Mouse (Mus musculus) hindbrain, postnatal 0 days (tissue): ENCODE results near the gene Frrs1l. TPM values are rescaled to one million over a fixed set of nuclear protein-coding genes. Genes with fewer than 3 reads are reported as not detected.
A peak's percentile ranks its signal among the peaks of the same experiment; 100 is the strongest.

Experiments
- ATAC-seq: fragments of 200-750 bp; cut with Nextera tagmentation; 2 replicates; pipeline ENCODE4 v1.8.0; 2017; ENCODE audit warnings: mild to moderate bottlenecking, moderate TSS enrichment, moderate library complexity
- DNase-seq: peaks from one replicate; pipeline ENCODE4 v3.0.0-alpha.2; 2015; ENCODE audit warnings: low spot score
- H3K27ac ChIP-seq: fragments of 300-500 bp; sonication (generic); 2 replicates; pipeline ENCODE4 v1.5.1; 2014; ENCODE audit warnings: mild to moderate bottlenecking
- H3K27me3 ChIP-seq: fragments of 300-500 bp; sonication (generic); 2 replicates; pipeline ENCODE4 v1.6.1; 2014; ENCODE audit warnings: low read length, mixed read lengths; ENCODE audit not compliant: insufficient read depth
- H3K36me3 ChIP-seq: fragments of 300-500 bp; sonication (generic); 2 replicates; pipeline ENCODE4 v1.6.1; 2014; ENCODE audit warnings: low read length, mixed read lengths; ENCODE audit not compliant: insufficient read depth
- H3K4me1 ChIP-seq: fragments of 300-500 bp; sonication (generic); 2 replicates; pipeline ENCODE4 v1.6.1; 2014; ENCODE audit warnings: antibody characterized with exemption, low read length, mixed read lengths; ENCODE audit not compliant: insufficient read depth
- H3K4me2 ChIP-seq: fragments of 300-500 bp; sonication (generic); 2 replicates; pipeline ENCODE4 v1.6.1; 2014; ENCODE audit warnings: low read depth, mild to moderate bottlenecking, low read length, moderate library complexity, mixed read lengths
- H3K4me3 ChIP-seq: fragments of 300-500 bp; sonication (generic); 2 replicates; pipeline ENCODE4 v1.5.1; 2014; ENCODE audit warnings: low read length
- H3K9ac ChIP-seq: fragments of 300-500 bp; sonication (generic); replicated peaks from 2 replicates; pipeline ENCODE4 v1.6.1; 2014; ENCODE audit warnings: mild to moderate bottlenecking, low read length, moderate library complexity, mixed read lengths
- H3K9me3 ChIP-seq: fragments of 300-500 bp; sonication (generic); 2 replicates; pipeline ENCODE4 v1.6.1; 2016; ENCODE audit warnings: low read length, mixed read lengths
- CTCF ChIP-seq: IDR thresholded peaks from 2 replicates; pipeline ENCODE4 v1.5.1; 2016; ENCODE audit warnings: antibody characterized with exemption, control low read depth, low read depth
- WGBS: fragments of 180-500 bp; shearing (Covaris S2); extraction: QIAGEN DNeasy Blood & Tissue Kit; methylation state at CpG from one replicate; pipeline ENCODE4 v1.1.7; 2014; 5-methylcytosine and 5-hydroxymethylcytosine counted together
- polyA plus RNA-seq: library from polyadenylated mRNA; unstranded; fragments of >200 nt; fragmentation: Nextera tagmentation; extraction: Ambion mirVana; gene quantifications from 2 replicates; pipeline ENCODE4 v1.2.1, GENCODE M21; 2015
- total RNA-seq: library from RNA; depleted of rRNA; stranded (reverse); fragments of >200 nt; gene quantifications from 2 replicates; pipeline ENCODE4 v1.2.3, GENCODE M21; 2014

Frrs1l gene
- total and polyA plus RNA-seq, 2 experiments from 2014 or later = 22.5 to 38.1 TPM

- WGBS = 46% methylated on average over 5 of the region's 5 CpGs
Observed at GRCm38 (mm10) chr4:57010425-57010824, 20.2 kb upstream of the Frrs1l start.

GRCm38 (mm10) chr4:57007717-57008116 is 17.5 kb upstream of the Frrs1l start:
- 83% methylated on average over 9 of the region's 9 CpGs for WGBS
- H3K4me3 ChIP-seq = no peak overlapping the region
- DNase-seq = no peak
- no peaks in the 10 kb centered on the region; the same call in 1 of the 2 replicates for H3K4me1 ChIP-seq
- no peaks in the 10 kb centered on the region for H3K27me3 ChIP-seq
- no peak for ATAC-seq
- H3K4me2 ChIP-seq = no peak overlapping the region
- no peak for TF ChIP-seq CTCF
- H3K9ac ChIP-seq = no peak overlapping the region
- H3K9me3 ChIP-seq = no peaks in the 10 kb centered on the region
- no peak overlapping the region for H3K27ac ChIP-seq
- H3K36me3 ChIP-seq = 0 out of 2 replicates have a peak, but pooled peaks cover 4% of the 10 kb centered on the region

More at GRCm38 (mm10) chr4:57010425-57010824, 20.2 kb upstream of the Frrs1l start:
- no peak overlapping the region for H3K4me3 ChIP-seq
- TF ChIP-seq CTCF = no peak
- H3K36me3 ChIP-seq = no peaks in the 10 kb centered on the region
- ATAC-seq (peak; percentile 33; the same call in 1 of the 2 replicates), DNase-seq (no peak)
- H3K27ac ChIP-seq = no peak overlapping the region
- H3K4me1 ChIP-seq = no peaks in the 10 kb centered on the region
- H3K4me2 ChIP-seq = no peak overlapping the region
- no peaks in the 10 kb centered on the region for H3K27me3 ChIP-seq
- H3K9ac ChIP-seq = no peak overlapping the region
- no peaks in the 10 kb centered on the region for H3K9me3 ChIP-seq

- Histone ChIP-seq H3K27ac (peak overlapping the region; percentile 42; the same call in 1 of the 2 replicates), H3K4me3 (no peak overlapping the region), H3K36me3 (0 out of 2 replicates have a peak, but pooled peaks cover 4% of the 10 kb centered on the region), H3K9ac (no peak overlapping the region), H3K27me3 (no peaks in the 10 kb centered on the region), H3K9me3 (no peaks in the 10 kb centered on the region), H3K4me2 (no peak overlapping the region), H3K4me1 (no peaks in the 10 kb centered on the region; the same call in 1 of the 2 replicates)
- DNase-seq = peak; percentile 89
- peak; percentile 90 for ATAC-seq
- TF ChIP-seq CTCF = no peak
- WGBS = 31% methylated on average over 8 of the region's 8 CpGs
Observed at GRCm38 (mm10) chr4:57005011-57005410, 14.8 kb upstream of the Frrs1l start.

- no peaks in the 10 kb centered on the region for H3K27me3 ChIP-seq
- H3K4me2 ChIP-seq = no peak overlapping the region
- no peak overlapping the region for H3K27ac ChIP-seq
- H3K4me1 ChIP-seq = no peaks in the 10 kb centered on the region; the same call in 1 of the 2 replicates
- no peak for TF ChIP-seq CTCF
- no peak for ATAC-seq
- no peak for DNase-seq
- H3K9me3 ChIP-seq = no peaks in the 10 kb centered on the region
- 71% methylated on average over 8 of the region's 8 CpGs for WGBS
- no peak overlapping the region for H3K9ac ChIP-seq
- 0 out of 2 replicates have a peak, but pooled peaks cover 4% of the 10 kb centered on the region for H3K36me3 ChIP-seq
- H3K4me3 ChIP-seq = no peak overlapping the region
Observed at GRCm38 (mm10) chr4:57003886-57004285, 13.7 kb upstream of the Frrs1l start.

GRCm38 (mm10) chr4:57002751-57003150 is 12.6 kb upstream of the Frrs1l start:
- H3K9me3 ChIP-seq = no peaks in the 10 kb centered on the region
- H3K27me3 ChIP-seq = no peaks in the 10 kb centered on the region
- no peak for TF ChIP-seq CTCF
- H3K4me1 ChIP-seq = no peaks in the 10 kb centered on the region; the same call in 1 of the 2 replicates
- ATAC-seq (0 out of 2 replicates have a peak, but pooled peaks have one; percentile 21), DNase-seq (no peak)
- H3K9ac ChIP-seq = no peak overlapping the region
- H3K27ac ChIP-seq = no peak overlapping the region
- H3K4me2 ChIP-seq = no peak overlapping the region
- H3K4me3 ChIP-seq = no peak overlapping the region
- WGBS = 60% methylated on average over 3 of the region's 3 CpGs
- H3K36me3 ChIP-seq = 0 out of 2 replicates have a peak, but pooled peaks cover 4% of the 10 kb centered on the region

- TF ChIP-seq CTCF = no peak
- no peaks in the 10 kb centered on the region for H3K27me3 ChIP-seq
- 90% methylated on average over 2 of the region's 2 CpGs for WGBS
- H3K9me3 ChIP-seq = peaks cover 2% of the 10 kb centered on the region; the same call in 1 of the 2 replicates
- H3K4me2 ChIP-seq = no peak overlapping the region
- H3K9ac ChIP-seq = no peak overlapping the region
- 0 out of 2 replicates have a peak, but pooled peaks cover 4% of the 10 kb centered on the region for H3K36me3 ChIP-seq
- no peak overlapping the region for H3K4me3 ChIP-seq
- H3K4me1 ChIP-seq = no peaks in the 10 kb centered on the region; the same call in 1 of the 2 replicates
- ATAC-seq (no peak), DNase-seq (no peak)
- no peak overlapping the region for H3K27ac ChIP-seq
Observed at GRCm38 (mm10) chr4:57001437-57001836, 11.2 kb upstream of the Frrs1l start.

GRCm38 (mm10) chr4:56993331-56993730 is 3.1 kb upstream of the Frrs1l start:
- TF ChIP-seq CTCF = no peak
- no peaks in the 10 kb centered on the region for H3K27me3 ChIP-seq
- H3K4me3 ChIP-seq = no peak overlapping the region
- H3K4me1 ChIP-seq = no peaks in the 10 kb centered on the region
- no peak overlapping the region for H3K27ac ChIP-seq
- H3K9ac ChIP-seq = no peak overlapping the region
- 79% methylated on average over 7 of the region's 7 CpGs for WGBS
- no peak for ATAC-seq
- no peak for DNase-seq
- H3K4me2 ChIP-seq = no peak overlapping the region
- H3K9me3 ChIP-seq = peaks cover 2% of the 10 kb centered on the region; the same call in 1 of the 2 replicates
- H3K36me3 ChIP-seq = no peaks in the 10 kb centered on the region
